ENCODE assay signal across 14 mouse cellular contexts in genomic region chr16:56066113-56066512, GRCm38 (mm10).
"Had no signal": no experiment of that assay in that cellular context is flagged by ENCODE, and none has a peak within 500 bp of the region (broad histone marks: within the 10 kb centered on the region; RNA-seq: fewer than 3 reads in every experiment).

No protein-coding gene starts in this region.

- H3K27me3 ChIP-seq: liver, embryonic 15.5 days; megakaryocyte, embryonic 14.5 days; midbrain, embryonic 15.5 days; neural tube, embryonic 12.5 days had no signal

- H3K4me3 ChIP-seq: liver, embryonic 15.5 days; megakaryocyte, embryonic 14.5 days; midbrain, embryonic 12.5 days; midbrain, embryonic 15.5 days; neural tube, embryonic 12.5 days had no signal

- H3K4me1 ChIP-seq: midbrain, embryonic 12.5 days; midbrain, embryonic 15.5 days; neural tube, embryonic 12.5 days had no signal

- H3K9me3 ChIP-seq: liver, embryonic 15.5 days; megakaryocyte, embryonic 14.5 days; midbrain, embryonic 12.5 days; midbrain, embryonic 15.5 days; neural tube, embryonic 12.5 days had no signal

- DNase-seq: lung, adult 18-20 months; lung, embryonic 14.5 days; lung, postnatal 10 days; right cerebral cortex, postnatal 14 days; spleen, adult 18-20 months; thymus, adult 18-20 months; thymus, postnatal 14 days; thymus, postnatal 36 days had no signal

- H3K27ac ChIP-seq: macrophage; midbrain, embryonic 12.5 days; midbrain, embryonic 15.5 days; neural tube, embryonic 12.5 days had no signal

- H3K4me2 ChIP-seq: liver, embryonic 15.5 days; lung, embryonic 14.5 days; midbrain, embryonic 12.5 days; midbrain, embryonic 15.5 days; neural tube, embryonic 12.5 days had no signal

- H3K9ac ChIP-seq: liver, embryonic 15.5 days; lung, embryonic 14.5 days; midbrain, embryonic 12.5 days; midbrain, embryonic 15.5 days; neural tube, embryonic 12.5 days had no signal

- ATAC-seq: midbrain, embryonic 15.5 days had no signal

- H3K36me3 ChIP-seq: liver, embryonic 15.5 days; midbrain, embryonic 12.5 days; midbrain, embryonic 15.5 days; neural tube, embryonic 12.5 days had no signal
